Mouse (Mus musculus): ENCODE results near the gene Olfr635.
"Not testable (repeated sequence)": the region's sequence is repeated elsewhere in the genome, so short reads cannot be mapped to it uniquely, and the experiment has no call there.

The Olfr635 gene

GRCm38 (mm10) chr7:103970852-103971251 is at the start of gene Olfr635:
Olfr635 (plus strand) TSS chr7:103971152.
- no peak for DNase-seq (ENCODE audit: low spot score in 2 of 2)

GRCm38 (mm10) chr7:103928525-103928924 is 42.4 kb upstream of the Olfr635 start, which contains the start of gene Olfr631:
Olfr631 (plus strand) TSS chr7:103928825.
- DNase-seq (ENCODE audit: low spot score in 2 of 2), result no peak

GRCm38 (mm10) chr7:103934264-103934663 is 36.7 kb upstream of the Olfr635 start, which contains the start of gene Olfr632:
Olfr632 (plus strand) TSS chr7:103934347.
- DNase-seq (ENCODE audit: low spot score in 2 of 2), result no peak

GRCm38 (mm10) chr7:103942730-103943129 is 28.2 kb upstream of the Olfr635 start:
- DNase-seq (ENCODE audit: low spot score in 2 of 2), result no peak

GRCm38 (mm10) chr7:103944137-103944536 is 26.8 kb upstream of the Olfr635 start, which contains the start of gene Olfr633:
Olfr633 (plus strand) TSS chr7:103944437.
- DNase-seq (ENCODE audit: low spot score in 2 of 2), result no peak

- DNase-seq (ENCODE audit: low spot score in 2 of 2), result not testable (repeated sequence)
These were observed 4.1 kb upstream of the Olfr635 start for GRCm38 (mm10) chr7:103966873-103967272.

- no peak for DNase-seq (ENCODE audit: low spot score in 2 of 2)
These were observed 830 bp downstream of the Olfr635 start for GRCm38 (mm10) chr7:103971782-103972181.

GRCm38 (mm10) chr7:103998446-103998845 is 27.5 kb downstream of the Olfr635 start, which contains the start of gene Olfr638:
Olfr638 (plus strand) TSS chr7:103998746.
- no peak for DNase-seq (ENCODE audit: low spot score in 2 of 2)

GRCm38 (mm10) chr7:103999124-103999523 is 28.2 kb downstream of the Olfr635 start:
- no peak for DNase-seq (ENCODE audit: low spot score in 2 of 2)

- no peak for DNase-seq (ENCODE audit: low spot score in 2 of 2)
These were observed 46.3 kb downstream of the Olfr635 start, which contains the start of gene Olfr639 for GRCm38 (mm10) chr7:104017203-104017602. Olfr639 (minus strand) TSS chr7:104017303.

- no peak for DNase-seq (ENCODE audit: low spot score in 2 of 2)
These were observed 48.0 kb downstream of the Olfr635 start for GRCm38 (mm10) chr7:104018953-104019352.

- DNase-seq (ENCODE audit: low spot score in 2 of 2), result no peak
These were observed 50.7 kb downstream of the Olfr635 start for GRCm38 (mm10) chr7:104021651-104022050.

- no peak for DNase-seq (ENCODE audit: low spot score in 2 of 2)
These were observed 54.5 kb downstream of the Olfr635 start, which contains the start of gene Olfr640 for GRCm38 (mm10) chr7:104025473-104025872. Olfr640 (minus strand) TSS chr7:104025573.

- DNase-seq (ENCODE audit: low spot score in 2 of 2), result no peak
These were observed 56.0 kb downstream of the Olfr635 start for GRCm38 (mm10) chr7:104026978-104027377.

GRCm38 (mm10) chr7:104035145-104035544 is 64.2 kb downstream of the Olfr635 start, which contains the start of gene Olfr641:
Olfr641 (plus strand) TSS chr7:104035445.
- DNase-seq (ENCODE audit: low spot score in 2 of 2), result no peak

All from heart, adult 9 months (tissue).